Mouse (Mus musculus): ENCODE measurements around the gene Cacng7. TPM values are rescaled to one million over a fixed set of nuclear protein-coding genes. Genes with fewer than 3 reads are reported as not detected.

Gene Cacng7
- total and polyA plus RNA-seq, 3 experiments: 0.04 to 0.11 TPM; not detected in 1

DNA sequence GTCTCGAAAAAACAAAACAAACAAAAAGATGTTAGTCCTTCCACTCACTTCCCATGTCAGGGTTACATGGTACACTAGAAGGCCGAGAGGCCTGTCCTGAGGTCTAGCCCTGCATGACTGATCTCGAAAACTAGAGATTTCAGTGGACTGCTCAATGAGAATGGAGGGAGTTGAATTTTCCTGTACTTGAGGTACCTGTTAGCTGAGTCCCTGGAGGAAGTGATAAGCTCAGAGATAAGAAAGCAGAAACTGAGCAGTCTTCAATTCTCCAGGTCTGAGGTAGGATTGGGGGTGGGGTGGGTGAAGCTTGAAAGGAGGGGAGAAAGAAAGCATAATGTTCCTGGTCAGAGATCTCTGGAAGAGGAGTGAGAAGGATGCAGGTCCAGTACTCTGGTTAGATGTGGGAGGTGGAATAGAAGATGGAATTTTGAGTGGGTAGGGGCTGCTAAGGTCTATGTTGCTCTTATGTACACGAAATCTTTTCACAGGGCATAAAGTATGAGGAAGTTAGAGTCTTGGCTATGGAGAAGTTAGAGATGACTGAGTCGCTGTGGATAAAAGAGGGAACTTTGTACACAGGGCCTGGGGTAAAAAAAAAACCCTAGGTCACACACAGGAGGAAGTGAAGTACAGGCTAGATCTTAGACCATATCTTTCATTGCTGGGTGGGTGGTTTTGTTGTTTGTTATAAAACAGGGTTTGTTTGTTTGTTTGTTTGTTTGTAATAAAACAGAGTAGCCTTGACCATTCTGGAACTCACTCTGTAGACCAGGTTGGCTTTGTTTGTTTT lies 37.2 kb upstream of the Cacng7 start (continued):
- TF ChIP-seq USF2 (IDR thresholded peaks at IDR 0.05; ENCODE audit: borderline replicate concordance in 1 of 2, insufficient read depth in 1 of 2, low read depth in 1 of 2, low read length in 2 of 2) (no peak), CHD2 (IDR thresholded peaks at IDR 0.05; ENCODE audit: low read length) (no peak), RCOR1 (IDR thresholded peaks at IDR 0.05; ENCODE audit: low read depth, low read length) (0 out of 2 replicates have a peak, but pooled peaks have one; percentile 45), ZNF384 (IDR thresholded peaks at IDR 0.05; ENCODE audit: low read depth, low read length) (peak; percentile 97), TBP (IDR thresholded peaks at IDR 0.05; ENCODE audit: low read depth, low read length) (no peak), MYB (IDR thresholded peaks at IDR 0.05; ENCODE audit: low read depth, low read length) (no peak), MAZ (IDR thresholded peaks at IDR 0.05; ENCODE audit: low read depth, low read length) (0 out of 2 replicates have a peak, but pooled peaks have one; percentile 30), POLR2AphosphoS2 (IDR thresholded peaks at IDR 0.05; ENCODE audit: low read length) (no peak), CHD1 (IDR thresholded peaks at IDR 0.05; ENCODE audit: low read depth, low read length) (no peak), TCF12 (IDR thresholded peaks at IDR 0.05; ENCODE audit: low read depth, low read length) (peak; percentile 59), ZC3H11A (IDR thresholded peaks at IDR 0.05; ENCODE audit: low read depth, low read length) (no peak)

DNA sequence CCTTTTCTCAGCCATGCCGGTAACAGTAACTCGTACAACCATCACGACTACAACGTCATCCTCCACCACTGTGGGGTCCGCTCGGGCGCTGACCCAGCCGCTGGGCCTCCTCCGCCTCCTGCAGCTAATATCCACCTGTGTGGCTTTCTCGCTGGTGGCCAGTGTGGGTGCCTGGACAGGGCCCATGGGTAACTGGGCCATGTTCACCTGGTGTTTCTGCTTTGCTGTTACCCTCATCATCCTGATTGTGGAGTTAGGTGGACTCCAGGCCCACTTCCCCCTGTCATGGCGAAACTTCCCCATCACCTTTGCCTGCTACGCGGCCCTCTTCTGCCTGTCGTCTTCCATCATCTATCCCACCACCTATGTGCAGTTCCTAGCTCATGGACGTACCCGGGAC lies 36.0 kb upstream of the Cacng7 start:
- TF ChIP-seq ZMIZ1 (IDR thresholded peaks at IDR 0.05; ENCODE audit: low read depth, low read length): no peak
- no peak for TF ChIP-seq KAT2A (conservative IDR thresholded peaks at IDR 0.05; ENCODE audit: low read depth, low read length)
- TF ChIP-seq MAZ (IDR thresholded peaks at IDR 0.05; ENCODE audit: low read depth, low read length): no peak
- TF ChIP-seq ZKSCAN1 (IDR thresholded peaks at IDR 0.05; ENCODE audit: low read depth, low read length): no peak
- no peak for TF ChIP-seq CHD1 (IDR thresholded peaks at IDR 0.05; ENCODE audit: low read depth, low read length)
- no peak for TF ChIP-seq USF1 (IDR thresholded peaks at IDR 0.05; ENCODE audit: low read depth, low read length)
- TF ChIP-seq JUND (IDR thresholded peaks at IDR 0.05; ENCODE audit: low read depth, low read length): no peak
- TF ChIP-seq MXI1 (IDR thresholded peaks at IDR 0.05; ENCODE audit: low read depth, low read length): no peak
- no peak for TF ChIP-seq ETS1 (IDR thresholded peaks at IDR 0.05; ENCODE audit: low read depth, low read length)
- TF ChIP-seq MAFK (IDR thresholded peaks at IDR 0.05; ENCODE audit: borderline replicate concordance, low read depth, low read length): no peak
- no peak for TF ChIP-seq TBP (IDR thresholded peaks at IDR 0.05; ENCODE audit: low read depth, low read length)
- TF ChIP-seq SMC3 (IDR thresholded peaks at IDR 0.05; ENCODE audit: low read depth, low read length): no peak
- TF ChIP-seq BHLHE40 (IDR thresholded peaks at IDR 0.05; ENCODE audit: borderline replicate concordance, low read depth, low read length): no peak
- TF ChIP-seq RCOR1 (IDR thresholded peaks at IDR 0.05; ENCODE audit: low read depth, low read length): no peak
- Histone ChIP-seq H3K79me2 (ENCODE audit: control insufficient read depth, insufficient read depth, low read length, poor library complexity) (no peaks in the 10 kb centered on the region), H3K4me3 (ENCODE audit: control insufficient read depth in 1 of 2, insufficient read depth in 1 of 2, low read depth in 2 of 2, low read length in 2 of 2) (no peak overlapping the region), H3K9me3 (replicated peaks; ENCODE audit: insufficient read depth, low read length) (no peaks in the 10 kb centered on the region), H3K9ac (ENCODE audit: control insufficient read depth, low read depth, low read length, poor library complexity, severe bottlenecking) (no peak overlapping the region), H3K27me3 (ENCODE audit: control insufficient read depth in 1 of 2, insufficient read depth in 2 of 2, low read length in 2 of 2) (no peaks in the 10 kb centered on the region), H3K36me3 (ENCODE audit: control insufficient read depth in 1 of 2, insufficient read depth in 2 of 2, low read length in 2 of 2) (peaks cover 0 to 17% of the 10 kb centered on the region in 2 experiments; a peak in 2 of 4 replicates), H3K4me1 (ENCODE audit: control insufficient read depth in 1 of 2, insufficient read depth in 2 of 2, low read length in 2 of 2) (peaks cover 0 to 19% of the 10 kb centered on the region in 2 experiments; a peak in 3 of 4 replicates), H3K27ac (ENCODE audit: control insufficient read depth, low read depth, low read length) (no peak overlapping the region)
- DNase-seq (ENCODE audit: low read depth, low spot score): no peak

Data from MEL (cell line).